Mouse (Mus musculus) myocyte (in vitro differentiated cells): ENCODE measurements around the gene Adamtsl5. TPM values are rescaled to one million over a fixed set of nuclear protein-coding genes. Genes with fewer than 3 reads are reported as not detected.

Source experiments
- H3K27me3 ChIP-seq: one replicate; pipeline ENCODE4 v1.6.1; 2011; ENCODE audit not compliant: control insufficient read depth, insufficient read depth, insufficient read length
- H3K36me3 ChIP-seq: one replicate; pipeline ENCODE4 v1.6.1; 2011; ENCODE audit not compliant: control insufficient read depth, insufficient read depth
- H3K4me2 ChIP-seq: one replicate; pipeline ENCODE4 v1.6.1; 2011; ENCODE audit warnings: low read depth, control low read depth
- H3K4me3 ChIP-seq: one replicate; pipeline ENCODE4 v1.5.1; 2011; ENCODE audit warnings: mild to moderate bottlenecking, control low read depth, moderate library complexity
- H3K79me2 ChIP-seq: one replicate; pipeline ENCODE4 v1.6.1; 2011; ENCODE audit not compliant: control insufficient read depth, insufficient read depth
- H3ac ChIP-seq: one replicate; pipeline ENCODE4 v1.6.1; 2011; ENCODE audit not compliant: control insufficient read depth, insufficient read length
- CEBPB ChIP-seq: IDR thresholded peaks from 2 replicates; pipeline ENCODE4 v1.6.1; 2011; ENCODE audit warnings: mild to moderate bottlenecking, moderate library complexity; ENCODE audit not compliant: poor library complexity, insufficient read depth, severe bottlenecking
- E2F4 ChIP-seq: IDR thresholded peaks from one replicate; pipeline ENCODE4 v1.6.1; 2011; ENCODE audit warnings: mild to moderate bottlenecking, control low read depth, moderate library complexity; ENCODE audit not compliant: insufficient read depth
- MAX ChIP-seq: IDR thresholded peaks from one replicate; pipeline ENCODE4 v1.6.1; 2011; ENCODE audit warnings: low read depth, mild to moderate bottlenecking, control low read depth
- MYOD1 ChIP-seq, 3 experiments: IDR thresholded peaks; one replicate each; pipeline ENCODE4 v1.6.1; 2011; ENCODE audit warnings: control low read depth in 2 of 3, low read depth in 2 of 3, mild to moderate bottlenecking in 2 of 3, moderate library complexity in 1 of 3; ENCODE audit not compliant: insufficient read length in 2 of 3, control insufficient read depth in 1 of 3
- MYOG ChIP-seq, 3 experiments: IDR thresholded peaks; one replicate each; pipeline ENCODE4 v1.6.1; 2011; ENCODE audit warnings: control low read depth in 2 of 3, low read depth in 2 of 3, mild to moderate bottlenecking in 2 of 3; ENCODE audit not compliant: insufficient read length in 2 of 3, control insufficient read depth in 1 of 3, insufficient read depth in 1 of 3
- POLR2A ChIP-seq: IDR thresholded peaks from one replicate; pipeline ENCODE4 v1.6.1; 2011; ENCODE audit warnings: low read depth, mild to moderate bottlenecking, control low read depth, moderate library complexity; ENCODE audit not compliant: insufficient read length
- POLR2AphosphoS2 ChIP-seq: IDR thresholded peaks from one replicate; pipeline ENCODE4 v1.6.1; 2011; ENCODE audit warnings: low read depth, control low read depth; ENCODE audit not compliant: insufficient read length
- REST ChIP-seq: IDR thresholded peaks from one replicate; pipeline ENCODE4 v1.6.1; 2011; ENCODE audit warnings: mild to moderate bottlenecking, control low read depth, moderate library complexity; ENCODE audit not compliant: insufficient read depth, insufficient read length
- SRF ChIP-seq: IDR thresholded peaks from one replicate; pipeline ENCODE4 v1.6.1; 2011; ENCODE audit warnings: low read depth; ENCODE audit not compliant: control insufficient read depth, insufficient read length
- TCF12 ChIP-seq: IDR thresholded peaks from one replicate; pipeline ENCODE4 v1.6.1; 2011; ENCODE audit warnings: mild to moderate bottlenecking, control low read depth; ENCODE audit not compliant: poor library complexity, insufficient read depth, severe bottlenecking
- TCF3 ChIP-seq: IDR thresholded peaks from one replicate; pipeline ENCODE4 v1.6.1; 2011; ENCODE audit warnings: low read depth, control low read depth; ENCODE audit not compliant: insufficient read length
- USF1 ChIP-seq: IDR thresholded peaks from one replicate; pipeline ENCODE4 v1.6.1; 2011; ENCODE audit warnings: low read depth, mild to moderate bottlenecking, control low read depth, moderate library complexity
- polyA plus RNA-seq: library from polyadenylated mRNA; unstranded; fragments of >200 nt; fragmentation: generic; extraction: Trizol; gene quantifications from one replicate; pipeline ENCODE4 v1.2.1, GENCODE M21; 2012; ENCODE audit warnings: missing spikeins

Gene Adamtsl5
- polyA plus RNA-seq, 1 experiment, result 57.8 TPM

GRCm38 (mm10) chr10:80368392-80368791, 20.2 kb upstream of the Adamtsl5 start:
- Histone ChIP-seq H3K4me2 (no peak overlapping the region), H3K36me3 (no peaks in the 10 kb centered on the region), H3K79me2 (no peaks in the 10 kb centered on the region), H3K27me3 (no peaks in the 10 kb centered on the region), H3ac (no peak overlapping the region), H3K4me3 (peak overlapping the region; percentile 21)
- TF ChIP-seq MYOD1 (IDR thresholded peaks at IDR 0.05; ENCODE audit: control insufficient read depth in 1 of 3, insufficient read length in 2 of 3, low read depth in 2 of 3), result no peak
- no peak for TF ChIP-seq SRF
- TF ChIP-seq MAX, result no peak
- TF ChIP-seq TCF12, result no peak
- no peak for TF ChIP-seq E2F4
- no peak for TF ChIP-seq MYOG (IDR thresholded peaks at IDR 0.05; ENCODE audit: control insufficient read depth in 1 of 3, insufficient read depth in 1 of 3, insufficient read length in 2 of 3, low read depth in 2 of 3)
- no peak for TF ChIP-seq TCF3
- TF ChIP-seq POLR2A, result no peak
- TF ChIP-seq USF1, result no peak
- no peak for TF ChIP-seq CEBPB
- no peak for TF ChIP-seq REST
- no peak for TF ChIP-seq POLR2AphosphoS2

GRCm38 (mm10) chr10:80367954-80368353, 19.7 kb upstream of the Adamtsl5 start:
- TF ChIP-seq MYOD1 (IDR thresholded peaks at IDR 0.05; ENCODE audit: control insufficient read depth in 1 of 3, insufficient read length in 2 of 3, low read depth in 2 of 3) (no peak), SRF (no peak), TCF3 (no peak), REST (no peak), USF1 (no peak), CEBPB (no peak), E2F4 (no peak), MAX (no peak), TCF12 (no peak), POLR2AphosphoS2 (peak; percentile 73), MYOG (IDR thresholded peaks at IDR 0.05; ENCODE audit: control insufficient read depth in 1 of 3, insufficient read depth in 1 of 3, insufficient read length in 2 of 3, low read depth in 2 of 3) (no peak), POLR2A (peak; percentile 90)
- Histone ChIP-seq H3K4me3 (peak overlapping the region; percentile 21), H3K4me2 (peak overlapping the region; percentile 87), H3K36me3 (no peaks in the 10 kb centered on the region), H3ac (no peak overlapping the region), H3K27me3 (no peaks in the 10 kb centered on the region), H3K79me2 (no peaks in the 10 kb centered on the region)

- H3K4me3 ChIP-seq, result no peak overlapping the region
- peaks cover 13% of the 10 kb centered on the region for H3K27me3 ChIP-seq
- no peak overlapping the region for H3ac ChIP-seq
- H3K79me2 ChIP-seq, result no peaks in the 10 kb centered on the region
- H3K4me2 ChIP-seq, result peak overlapping the region; percentile 13
- no peaks in the 10 kb centered on the region for H3K36me3 ChIP-seq
- TF ChIP-seq MAX (no peak), CEBPB (no peak), SRF (no peak), USF1 (no peak), MYOD1 (IDR thresholded peaks at IDR 0.05; ENCODE audit: control insufficient read depth in 1 of 3, insufficient read length in 2 of 3, low read depth in 2 of 3) (no peak), POLR2A (no peak), REST (no peak), E2F4 (no peak), TCF3 (no peak)
These were observed 17.5 kb upstream of the Adamtsl5 start for GRCm38 (mm10) chr10:80365736-80366135.

- Histone ChIP-seq H3K79me2 (no peaks in the 10 kb centered on the region), H3ac (no peak overlapping the region), H3K27me3 (peaks cover 33% of the 10 kb centered on the region), H3K4me2 (no peak overlapping the region), H3K36me3 (no peaks in the 10 kb centered on the region), H3K4me3 (no peak overlapping the region)
- TF ChIP-seq E2F4 (no peak), MYOD1 (IDR thresholded peaks at IDR 0.05; ENCODE audit: control insufficient read depth in 1 of 3, insufficient read length in 2 of 3, low read depth in 2 of 3) (no peak), REST (no peak), SRF (no peak), POLR2AphosphoS2 (no peak), MYOG (IDR thresholded peaks at IDR 0.05; ENCODE audit: control insufficient read depth in 1 of 3, insufficient read depth in 1 of 3, insufficient read length in 2 of 3, low read depth in 2 of 3) (no peak), TCF12 (no peak), MAX (no peak), TCF3 (no peak), POLR2A (no peak), CEBPB (no peak), USF1 (no peak)
These were observed 15.5 kb upstream of the Adamtsl5 start for GRCm38 (mm10) chr10:80363734-80364133.

GRCm38 (mm10) chr10:80357994-80358639, 9.9 kb upstream of the Adamtsl5 start:
- no peak overlapping the region for H3ac ChIP-seq
- H3K4me2 ChIP-seq, result no peak overlapping the region
- peaks cover 68% of the 10 kb centered on the region for H3K27me3 ChIP-seq
- H3K36me3 ChIP-seq, result no peaks in the 10 kb centered on the region
- no peak for TF ChIP-seq POLR2AphosphoS2
- H3K4me3 ChIP-seq, result no peak overlapping the region
- H3K79me2 ChIP-seq, result no peaks in the 10 kb centered on the region
